Mouse (Mus musculus) CD4-positive helper T cell, adult 2 months (primary cell): ENCODE measurements around the gene Pth2.
A peak's percentile ranks its signal among the peaks of the same experiment; 100 is the strongest.

Source experiments
- DNase-seq: peaks from one replicate; pipeline ENCODE4 v3.0.0-alpha.2; 2012; ENCODE audit warnings: low read depth, missing footprints, low spot score

Gene Pth2

GRCm38 (mm10) chr7:45173772-45174171 is 7.0 kb upstream of the Pth2 start:
- peak; percentile 66 for DNase-seq

GRCm38 (mm10) chr7:45174567-45175280 is 6.1 kb upstream of the Pth2 start:
- no peak for DNase-seq

GRCm38 (mm10) chr7:45175398-45175797 is 5.4 kb upstream of the Pth2 start:
- DNase-seq = no peak

GRCm38 (mm10) chr7:45175929-45176328 is 4.9 kb upstream of the Pth2 start:
- DNase-seq = no peak

GRCm38 (mm10) chr7:45176356-45176755 is 4.4 kb upstream of the Pth2 start:
- DNase-seq = no peak

GRCm38 (mm10) chr7:45178550-45178949 is 2.2 kb upstream of the Pth2 start:
- no peak for DNase-seq

- DNase-seq = no peak
Observed at GRCm38 (mm10) chr7:45179469-45179868, 1.3 kb upstream of the Pth2 start, which contains the start of gene Gfy. Gene Gfy (minus strand): TSS chr7:45179569.

- DNase-seq = no peak
Observed at GRCm38 (mm10) chr7:45181540-45181939, 745 bp downstream of the Pth2 start.

GRCm38 (mm10) chr7:45182199-45182601 is 1.4 kb downstream of the Pth2 start:
- peak; percentile 90 for DNase-seq

- no peak for DNase-seq
Observed at GRCm38 (mm10) chr7:45182606-45183005, 1.8 kb downstream of the Pth2 start.

- DNase-seq = no peak
Observed at GRCm38 (mm10) chr7:45183672-45184071, 2.9 kb downstream of the Pth2 start.

- DNase-seq = no peak
Observed at GRCm38 (mm10) chr7:45185921-45186320, 5.1 kb downstream of the Pth2 start.

GRCm38 (mm10) chr7:45189600-45189999 is 8.8 kb downstream of the Pth2 start:
- DNase-seq = no peak

- no peak for DNase-seq
Observed at GRCm38 (mm10) chr7:45190186-45190585, 9.4 kb downstream of the Pth2 start.

GRCm38 (mm10) chr7:45191161-45191560 is 10.4 kb downstream of the Pth2 start:
- no peak for DNase-seq

- no peak for DNase-seq
Observed at GRCm38 (mm10) chr7:45191803-45192363, 11.1 kb downstream of the Pth2 start.

- DNase-seq = no peak
Observed at GRCm38 (mm10) chr7:45192585-45193310, 12.0 kb downstream of the Pth2 start.

GRCm38 (mm10) chr7:45193406-45193805 is 12.6 kb downstream of the Pth2 start:
- DNase-seq = no peak

- no peak for DNase-seq
Observed at GRCm38 (mm10) chr7:45193871-45194785, 13.3 kb downstream of the Pth2 start.

- no peak for DNase-seq
Observed at GRCm38 (mm10) chr7:45195341-45196175, 14.8 kb downstream of the Pth2 start.

- DNase-seq = no peak
Observed at GRCm38 (mm10) chr7:45196176-45196535, 15.4 kb downstream of the Pth2 start.
